Comparison of ENCODE assay signal across 7 mouse cellular contexts in the genomic region with DNA sequence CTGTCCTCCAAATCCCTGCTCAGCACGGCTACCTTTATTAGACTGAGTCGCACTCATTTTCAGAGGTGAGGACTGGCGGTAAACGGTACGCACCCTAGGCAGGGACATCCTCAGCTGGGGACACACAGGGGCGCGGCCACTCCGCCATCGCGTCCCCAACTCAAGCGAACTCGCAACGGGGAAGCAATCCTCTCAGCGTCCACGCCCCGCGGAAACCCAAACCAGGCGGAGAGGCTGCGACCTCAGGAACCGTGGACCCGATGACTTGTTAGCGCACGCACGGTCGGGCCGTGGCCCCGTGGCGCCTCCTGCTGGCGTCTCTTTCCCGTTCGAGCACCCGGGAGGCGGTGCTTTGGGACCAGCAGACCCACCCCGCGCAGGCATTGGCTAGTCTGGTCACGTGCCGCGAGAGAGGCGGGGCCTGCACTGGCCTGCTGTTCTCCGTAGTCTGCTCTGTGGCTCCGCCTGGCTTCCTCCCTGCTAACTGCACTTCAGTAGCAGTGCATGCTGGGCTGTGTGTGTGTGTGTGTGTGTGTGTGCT. TPM values are rescaled to one million over a fixed set of nuclear protein-coding genes. Genes with fewer than 3 reads are reported as not detected.
DNase-seq lines count a peak whose midpoint lies in the region; ATAC-seq and TF ChIP-seq lines count a peak whose summit lies in the region.

No protein-coding gene starts in this region.

- peak; percentile 97 to 99 for DNase-seq in adrenal gland, postnatal 36 days
- DNase-seq in heart, adult 8-10 months (ENCODE audit: low spot score): peak; percentile 97
- DNase-seq in kidney, adult 9 months: peak; percentile 100
- DNase-seq in limb, embryonic 14.5 days (ENCODE audit: low spot score): peak; percentile 99
- DNase-seq in midbrain, postnatal 0 days (ENCODE audit: low spot score): peak; percentile 99
- peak; percentile 96 to 99 for DNase-seq in spleen, postnatal 14 days (ENCODE audit: low spot score in 2 of 2)

- H3K27me3 ChIP-seq in embryonic facial prominence, embryonic 13.5 days: no peaks in the 10 kb centered on the region
- H3K27me3 ChIP-seq in limb, embryonic 14.5 days (ENCODE audit: control insufficient read depth, insufficient read depth, low read length): no peaks in the 10 kb centered on the region
- H3K27me3 ChIP-seq in midbrain, postnatal 0 days (ENCODE audit: insufficient read depth, low read length): no peaks in the 10 kb centered on the region

- peak overlapping the region; percentile 81 for H3K9ac ChIP-seq in embryonic facial prominence, embryonic 13.5 days
- peak overlapping the region; percentile 80 for H3K9ac ChIP-seq in limb, embryonic 14.5 days (ENCODE audit: low read depth, low read length, severe bottlenecking)
- H3K9ac ChIP-seq in midbrain, postnatal 0 days (replicated peaks; ENCODE audit: low read length, poor library complexity, severe bottlenecking): peak overlapping the region; percentile 71

- under 1% methylated on average over 41 of the region's 41 CpGs for WGBS in embryonic facial prominence, embryonic 13.5 days
- WGBS in limb, embryonic 14.5 days: 1% methylated on average over 37 of the region's 41 CpGs
- under 1% methylated on average over 41 of the region's 41 CpGs for WGBS in midbrain, postnatal 0 days

- peaks cover 5% of the 10 kb centered on the region; the same call in 1 of the 2 replicates for H3K4me1 ChIP-seq in embryonic facial prominence, embryonic 13.5 days
- 0 out of 2 replicates have a peak, but pooled peaks cover 3% of the 10 kb centered on the region for H3K4me1 ChIP-seq in limb, embryonic 14.5 days (ENCODE audit: control insufficient read depth, insufficient read depth, low read length)
- no peaks in the 10 kb centered on the region for H3K4me1 ChIP-seq in midbrain, postnatal 0 days (ENCODE audit: insufficient read depth, low read length)

- H3K4me3 ChIP-seq in embryonic facial prominence, embryonic 13.5 days: peak overlapping the region; percentile 67
- H3K4me3 ChIP-seq in limb, embryonic 14.5 days (replicated peaks; ENCODE audit: low read length): peak overlapping the region; percentile 72
- H3K4me3 ChIP-seq in midbrain, postnatal 0 days (ENCODE audit: low read depth, low read length): peak overlapping the region; percentile 53

- TF ChIP-seq CTCF in midbrain, postnatal 0 days (IDR thresholded peaks at IDR 0.05): peak; percentile 99

- TF ChIP-seq POLR2A in limb, embryonic 14.5 days (IDR thresholded peaks at IDR 0.05; ENCODE audit: borderline replicate concordance, extremely low read depth, insufficient read depth, insufficient read length): peak; percentile 77; the same call in 1 of the 2 replicates

- H3K9me3 ChIP-seq in embryonic facial prominence, embryonic 13.5 days: no peaks in the 10 kb centered on the region
- no peaks in the 10 kb centered on the region for H3K9me3 ChIP-seq in limb, embryonic 14.5 days (ENCODE audit: control insufficient read depth, low read length)
- no peaks in the 10 kb centered on the region for H3K9me3 ChIP-seq in midbrain, postnatal 0 days (ENCODE audit: low read length)

- peak; percentile 98 for ATAC-seq in embryonic facial prominence, embryonic 13.5 days (ENCODE audit: insufficient number of reproducible peaks, insufficient read depth, low FRiP score, low TSS enrichment, low read depth)
- peak; percentile 99 for ATAC-seq in limb, embryonic 14.5 days (ENCODE audit: low FRiP score, low read depth)
- ATAC-seq in midbrain, postnatal 0 days (ENCODE audit: low FRiP score): peak; percentile 99

- peak overlapping the region; percentile 77 for H3K4me2 ChIP-seq in embryonic facial prominence, embryonic 13.5 days
- peak overlapping the region; percentile 82 for H3K4me2 ChIP-seq in limb, embryonic 14.5 days (replicated peaks; ENCODE audit: low read depth, low read length, severe bottlenecking)
- peak overlapping the region; percentile 86 for H3K4me2 ChIP-seq in midbrain, postnatal 0 days (ENCODE audit: low read depth, low read length, poor library complexity, severe bottlenecking)

- 0 out of 2 replicates have a peak overlapping the region, but pooled peaks have one; percentile 11 for H3K27ac ChIP-seq in embryonic facial prominence, embryonic 13.5 days
- 0 out of 2 replicates have a peak overlapping the region, but pooled peaks have one; percentile 38 for H3K27ac ChIP-seq in limb, embryonic 14.5 days (replicated peaks; ENCODE audit: low read depth, low read length)
- H3K27ac ChIP-seq in midbrain, postnatal 0 days (ENCODE audit: low read depth, low read length): 0 out of 2 replicates have a peak overlapping the region, but pooled peaks have one; percentile 27

- no peaks in the 10 kb centered on the region for H3K36me3 ChIP-seq in embryonic facial prominence, embryonic 13.5 days
- H3K36me3 ChIP-seq in limb, embryonic 14.5 days (ENCODE audit: control insufficient read depth, insufficient read depth, low read length): no peaks in the 10 kb centered on the region
- no peaks in the 10 kb centered on the region for H3K36me3 ChIP-seq in midbrain, postnatal 0 days (ENCODE audit: insufficient read depth, low read length)

RNA-seq across cellular contexts. Expression of gene Yy1, which starts 35.0 kb away (rescaled TPM):
- 10 to 100 TPM; 69.4 to 84.1 TPM for total RNA-seq in adrenal gland, postnatal 36 days (2021)
- polyA plus RNA-seq in embryonic facial prominence, embryonic 13.5 days (2015; fragmentation: Nextera tagmentation; extraction: Ambion mirVana): 18.6 and 21.3 TPM in 2 replicates
- total RNA-seq in heart, adult 8-10 months (2022): 10 to 100 TPM; 24.8 to 34.8 (median 28.6) TPM
- polyA plus RNA-seq in limb, embryonic 14.5 days (2012; rRNA removed): 32.2 and 35.4 TPM in 2 replicates
- polyA plus RNA-seq in limb, embryonic 14.5 days (2014; fragmentation: Nextera tagmentation; extraction: Ambion mirVana): 22.2 and 24.0 TPM in 2 replicates
- 35.4 and 38.3 TPM in 2 replicates for total RNA-seq in midbrain, postnatal 0 days (2014; rRNA removed)
- 7.4 and 9.2 TPM in 2 replicates for polyA plus RNA-seq in midbrain, postnatal 0 days (2015; fragmentation: Nextera tagmentation; extraction: Ambion mirVana)

RNA-seq across cellular contexts. Expression of gene Degs2, which starts 55.7 kb away (rescaled TPM):
- under 1 TPM in 1 of 2 experiments, not detected in 1; 0.23 TPM for total RNA-seq in adrenal gland, postnatal 36 days (2021)
- 2.4 and 3.0 TPM in 2 replicates for polyA plus RNA-seq in embryonic facial prominence, embryonic 13.5 days (2015; fragmentation: Nextera tagmentation; extraction: Ambion mirVana)
- total RNA-seq in heart, adult 8-10 months (2022): under 1 TPM; 0.25 to 1.00 (median 0.56) TPM
- not detected in 2 replicates for polyA plus RNA-seq in limb, embryonic 14.5 days (2012; rRNA removed)
- 1.1 and 1.8 TPM in 2 replicates for polyA plus RNA-seq in limb, embryonic 14.5 days (2014; fragmentation: Nextera tagmentation; extraction: Ambion mirVana)
- 0.71 and 2.1 TPM in 2 replicates for total RNA-seq in midbrain, postnatal 0 days (2014; rRNA removed)
- 1.1 and 1.4 TPM in 2 replicates for polyA plus RNA-seq in midbrain, postnatal 0 days (2015; fragmentation: Nextera tagmentation; extraction: Ambion mirVana)

Comparison
In these comparisons a context has a peak if more than half of its experiments do, and no peak if none do; other contexts are left out.
1. Peak in every context shown above with its lines: DNase-seq, ATAC-seq, H3K4me3 ChIP-seq and H3K27ac ChIP-seq.